Mouse (Mus musculus) brain, embryonic 14.5 days (tissue): Measurements from ENCODE around the gene Pld3.

Source experiments
- CTCF ChIP-seq: fragments of 200-500 bp; IDR thresholded peaks from 2 replicates; pipeline ENCODE4 v1.5.1; 2012; ENCODE audit warnings: inconsistent platforms, mild to moderate bottlenecking, moderate library complexity, borderline replicate concordance; ENCODE audit not compliant: insufficient read depth, insufficient read length; ENCODE audit errors: extremely low read depth
- POLR2A ChIP-seq: fragments of 200-500 bp; IDR thresholded peaks from 2 replicates; pipeline ENCODE4 v1.6.1; 2012; ENCODE audit warnings: mild to moderate bottlenecking, inconsistent platforms, borderline replicate concordance; ENCODE audit not compliant: poor library complexity, insufficient read depth, insufficient read length, severe bottlenecking; ENCODE audit errors: extremely low read depth

GRCm38 (mm10) chr7:27493022-27493421 is 60.0 kb downstream of the Pld3 start:
- no peak for TF ChIP-seq POLR2A
- no peak for TF ChIP-seq CTCF
